Mouse (Mus musculus) frontal cortex, adult (tissue): ENCODE measurements around the gene Zfp704.

Source experiments
- ATAC-seq: cut with Nextera tagmentation; 2 replicates; pipeline ENCODE4 v1.9.2; 2017; ENCODE audit warnings: mild to moderate bottlenecking, moderate library complexity, mixed read lengths; ENCODE audit not compliant: low TSS enrichment

The Zfp704 gene

DNA sequence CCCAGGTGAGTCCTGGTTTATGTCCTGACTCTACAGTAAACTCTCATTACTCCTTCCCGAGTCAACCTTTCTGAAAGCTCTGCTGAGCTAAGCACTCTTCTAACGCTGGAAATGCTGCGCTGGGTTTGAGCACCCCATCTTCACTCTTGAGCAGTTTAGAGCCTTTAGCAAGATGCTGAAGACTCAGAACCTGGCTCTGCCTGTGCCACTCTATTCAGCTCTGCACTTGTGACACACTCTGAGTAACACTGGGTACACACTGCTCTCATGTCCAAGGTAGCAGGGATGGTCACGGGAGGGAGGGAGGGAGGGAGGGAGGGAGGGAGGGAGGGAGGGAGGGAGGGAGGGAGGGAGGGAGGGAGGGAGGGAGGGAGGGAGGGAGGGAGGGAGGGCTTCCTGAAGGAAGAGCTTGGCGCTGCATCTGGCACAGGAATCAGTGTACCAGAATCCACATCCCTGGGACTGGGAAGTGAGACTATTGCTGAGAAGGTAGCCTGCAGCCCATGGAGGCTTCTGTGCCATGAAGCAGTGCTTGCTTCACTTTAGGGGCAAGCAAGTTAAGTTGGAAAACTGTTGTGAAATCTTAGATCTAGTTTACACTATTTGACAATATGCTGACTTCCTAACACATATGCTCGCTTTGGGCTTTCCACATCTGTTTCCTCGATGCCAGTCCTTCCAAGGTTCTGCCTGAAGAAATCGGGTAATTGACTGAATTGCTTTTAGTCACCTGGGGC, 93.6 kb downstream of the Zfp704 start:
- no peak for ATAC-seq

GRCm38 (mm10) chr3:9515527-9515926, 94.4 kb downstream of the Zfp704 start:
- no peak for ATAC-seq

DNA sequence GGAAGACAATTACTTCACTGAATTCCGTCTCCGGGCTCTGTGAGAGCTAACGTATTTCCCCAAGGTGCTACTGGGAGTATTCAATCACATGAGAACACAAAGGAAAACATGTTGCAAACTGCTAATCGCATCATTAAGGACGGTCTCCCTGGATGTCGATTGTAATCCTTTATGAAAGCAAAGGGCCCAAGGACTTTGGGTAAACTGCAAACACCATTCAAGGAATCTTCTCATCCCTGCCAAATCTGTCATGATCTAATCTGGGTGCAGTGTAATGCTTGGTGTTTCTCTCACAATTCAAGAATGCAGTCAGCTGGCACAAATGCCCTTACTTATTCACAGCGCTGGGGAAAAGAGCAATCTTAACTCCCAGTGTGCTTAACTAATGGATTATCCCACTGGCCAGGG, 96.2 kb downstream of the Zfp704 start:
- no peak for ATAC-seq

GRCm38 (mm10) chr3:9512199-9512598, 97.7 kb downstream of the Zfp704 start:
- ATAC-seq: no peak

GRCm38 (mm10) chr3:9505692-9506211, 104.1 kb downstream of the Zfp704 start:
- ATAC-seq: no peak

GRCm38 (mm10) chr3:9504371-9504770, 105.5 kb downstream of the Zfp704 start:
- ATAC-seq: no peak

GRCm38 (mm10) chr3:9500725-9501124, 109.2 kb downstream of the Zfp704 start:
- peak; percentile 96 for ATAC-seq

DNA sequence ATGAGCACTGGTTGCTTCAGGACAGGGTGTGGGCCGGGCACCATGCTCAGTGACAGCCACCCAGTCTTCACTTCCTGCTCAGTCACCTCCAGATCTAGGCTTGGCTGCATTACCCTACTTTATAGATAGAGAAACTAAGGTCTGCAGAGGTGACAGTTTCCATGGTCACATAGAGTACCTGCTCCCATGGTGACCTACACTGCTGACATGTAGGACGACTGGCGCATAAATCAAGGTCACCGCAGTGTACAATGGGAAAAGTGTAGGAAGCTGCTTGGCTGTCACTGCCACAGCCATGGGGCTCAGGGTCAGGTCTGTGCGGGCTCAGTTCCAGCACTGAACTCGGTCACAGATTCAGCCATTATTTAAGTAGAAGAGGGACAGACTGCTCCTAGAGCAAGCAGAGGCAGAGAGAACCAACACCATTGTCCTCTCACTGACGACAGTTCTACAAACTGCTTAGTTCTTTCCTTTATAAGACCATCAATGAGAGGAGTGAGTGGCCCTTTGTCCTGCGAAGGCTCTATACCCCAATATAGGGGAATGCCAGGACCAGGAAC, 109.8 kb downstream of the Zfp704 start:
- ATAC-seq: peak; percentile 16; the same call in 1 of the 2 replicates

DNA sequence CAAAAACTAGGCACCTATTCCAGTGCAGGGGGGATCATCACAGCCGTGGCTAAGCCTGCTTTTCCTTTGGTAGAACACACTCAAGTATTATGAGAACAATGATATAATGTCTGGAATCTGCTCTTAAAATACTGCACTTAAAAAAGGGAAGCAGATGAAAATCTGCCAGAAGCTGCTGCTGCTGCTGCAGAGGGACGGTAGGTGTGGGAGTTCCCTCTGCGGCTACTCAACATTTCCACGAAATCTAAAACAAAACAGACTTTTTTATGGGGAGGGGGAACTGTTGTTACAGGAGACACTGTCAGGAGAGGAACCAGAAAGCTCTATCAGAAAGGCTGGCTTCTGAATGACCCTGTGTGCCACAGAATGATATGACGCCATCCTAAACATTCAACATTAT, 110.4 kb downstream of the Zfp704 start:
- peak; percentile 33 for ATAC-seq

DNA sequence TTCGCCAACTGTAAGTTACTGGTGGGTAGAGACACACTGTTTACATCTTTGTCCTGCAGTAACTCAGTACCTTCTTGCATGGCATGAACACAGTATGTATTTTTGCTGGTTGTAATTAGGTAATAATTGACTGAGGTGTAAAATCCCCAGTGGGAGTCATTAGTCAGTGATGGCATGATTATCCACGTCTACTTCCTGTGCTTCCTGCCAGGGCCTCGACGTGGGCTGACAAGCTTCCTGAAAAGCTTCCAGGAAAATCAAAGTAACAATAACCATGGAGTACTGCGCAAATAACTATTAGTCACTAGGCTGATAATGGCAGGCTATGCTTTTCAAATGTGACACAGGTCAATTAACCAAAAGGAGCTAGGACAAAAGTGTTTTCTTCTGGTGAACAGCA, 112.6 kb downstream of the Zfp704 start:
- ATAC-seq: no peak

DNA sequence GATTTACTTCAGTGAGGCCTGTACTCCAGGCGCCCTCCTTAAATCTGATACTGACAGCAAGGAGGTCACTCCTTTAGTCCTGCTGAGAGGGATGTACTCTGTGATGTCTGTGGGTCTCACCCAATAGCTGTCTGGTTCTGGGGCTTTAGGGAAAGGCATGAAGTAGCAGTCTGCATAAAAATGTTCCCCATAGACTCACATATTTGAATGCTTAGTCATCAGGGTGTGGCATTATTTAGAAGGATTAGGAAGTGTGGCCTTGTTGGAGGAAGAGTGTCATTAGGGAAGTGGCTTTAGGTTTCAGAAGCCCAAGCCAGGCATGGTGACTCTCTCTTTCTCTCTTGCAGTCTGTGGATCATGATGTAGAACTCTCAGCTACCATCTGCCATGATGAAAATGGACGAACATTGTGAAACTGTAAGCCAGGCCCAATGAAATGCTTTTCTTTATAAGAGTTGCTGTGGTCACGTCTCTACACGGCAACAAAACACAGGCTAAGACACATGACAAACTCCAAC, 118.1 kb downstream of the Zfp704 start:
- no peak for ATAC-seq

DNA sequence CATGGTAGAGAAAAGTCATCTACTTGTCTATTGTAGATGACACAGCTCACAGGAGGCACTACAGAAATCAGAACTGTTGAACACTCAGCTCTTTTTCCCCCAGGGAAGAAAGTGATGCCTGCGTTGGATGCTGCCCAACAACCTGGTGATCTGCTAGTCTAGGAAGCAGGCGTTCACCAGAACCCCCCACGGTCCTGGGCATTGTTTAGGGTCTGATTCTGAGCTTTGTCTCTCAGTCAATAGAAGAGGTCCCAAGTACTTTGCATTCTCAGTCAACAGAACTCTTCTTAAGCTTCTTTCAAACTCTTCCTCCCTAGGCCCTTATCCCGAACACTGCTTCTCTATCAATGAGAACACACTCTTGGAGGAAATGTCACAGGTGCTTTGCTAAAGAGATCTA, 122.2 kb downstream of the Zfp704 start:
- no peak for ATAC-seq

DNA sequence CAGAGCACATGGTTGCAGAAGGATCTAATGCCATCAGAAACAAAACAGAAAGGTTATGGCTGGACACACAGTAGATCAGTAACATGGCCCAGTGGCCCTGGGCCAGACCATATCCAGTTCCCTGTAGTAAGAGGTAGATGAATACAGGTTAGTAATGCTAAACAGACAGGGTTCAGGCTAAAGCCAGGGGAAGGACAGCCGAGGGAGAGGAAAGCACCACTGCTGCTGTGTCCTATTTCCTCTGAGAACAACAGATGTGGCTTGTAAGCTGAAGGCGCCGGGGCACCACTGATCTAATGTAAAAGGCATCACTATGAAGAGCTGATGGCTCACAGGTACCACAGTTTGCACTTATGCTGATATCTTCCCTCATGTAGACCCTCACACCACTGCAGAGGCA, 124.4 kb downstream of the Zfp704 start:
- no peak for ATAC-seq

- no peak for ATAC-seq
Measured at GRCm38 (mm10) chr3:9481956-9482355, 127.9 kb downstream of the Zfp704 start.

- ATAC-seq: no peak
Measured at GRCm38 (mm10) chr3:9481358-9481757, 128.5 kb downstream of the Zfp704 start.

DNA sequence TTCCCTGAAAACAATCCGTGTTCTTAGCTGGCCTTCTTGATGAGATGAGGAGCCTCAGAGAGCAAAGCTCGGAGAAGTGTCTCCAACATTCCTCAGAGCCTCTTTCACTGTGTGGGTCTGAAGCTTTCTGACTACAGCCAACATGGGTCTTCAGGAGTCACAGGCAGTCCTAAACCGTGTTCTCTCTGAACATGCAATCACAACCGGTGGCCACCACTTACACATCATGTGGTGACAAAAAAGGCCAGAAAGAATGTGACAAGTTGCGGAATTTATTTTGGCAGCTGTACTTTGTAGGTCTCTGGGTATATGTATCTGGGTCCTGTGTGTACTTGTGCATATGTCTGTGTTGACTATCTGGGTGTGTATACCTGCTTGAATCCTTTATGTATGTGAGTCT, 128.9 kb downstream of the Zfp704 start:
- ATAC-seq: no peak

- ATAC-seq: no peak
Measured at GRCm38 (mm10) chr3:9477386-9477785, 132.5 kb downstream of the Zfp704 start.

DNA sequence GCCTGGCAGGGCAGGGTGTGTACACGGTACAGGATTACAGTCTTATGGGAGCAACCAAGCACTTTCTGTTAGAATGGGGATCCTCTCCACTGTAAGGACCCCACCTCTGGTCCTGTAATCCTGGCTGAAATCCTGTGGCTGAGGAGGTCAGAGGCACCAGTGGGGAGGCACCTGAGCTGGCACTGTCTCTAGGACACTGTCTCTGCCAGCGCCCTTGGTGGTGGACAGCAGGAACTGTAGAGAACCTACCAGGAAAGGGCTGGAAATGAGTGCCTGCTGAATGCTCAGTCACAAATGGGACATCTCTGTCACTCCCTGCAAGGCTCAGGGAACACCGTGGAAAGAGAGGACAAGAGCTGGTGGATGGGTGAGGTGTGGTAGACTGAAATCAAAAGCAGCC, 133.5 kb downstream of the Zfp704 start:
- no peak for ATAC-seq

- no peak for ATAC-seq
Measured at GRCm38 (mm10) chr3:9475501-9475900, 134.4 kb downstream of the Zfp704 start.

DNA sequence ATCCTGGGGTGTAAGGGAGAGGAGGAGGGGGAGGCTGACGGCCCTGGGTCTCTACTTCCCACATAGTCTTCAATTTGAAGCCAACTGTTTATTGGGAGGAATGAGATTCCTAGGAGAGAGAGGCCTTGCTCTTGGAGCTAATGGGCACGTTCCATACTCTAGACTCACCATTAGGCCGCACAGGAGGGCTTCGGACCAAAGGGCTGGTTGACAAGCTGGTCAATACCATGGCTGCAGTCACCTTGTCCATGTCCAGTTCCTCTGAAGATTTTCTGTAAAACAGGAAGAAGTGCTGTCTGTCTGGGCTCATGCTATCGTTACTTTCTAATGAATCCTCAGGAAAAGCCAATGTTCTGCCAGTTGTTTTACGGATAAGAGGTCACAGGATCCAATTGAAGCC, 135.6 kb downstream of the Zfp704 start:
- no peak for ATAC-seq

DNA sequence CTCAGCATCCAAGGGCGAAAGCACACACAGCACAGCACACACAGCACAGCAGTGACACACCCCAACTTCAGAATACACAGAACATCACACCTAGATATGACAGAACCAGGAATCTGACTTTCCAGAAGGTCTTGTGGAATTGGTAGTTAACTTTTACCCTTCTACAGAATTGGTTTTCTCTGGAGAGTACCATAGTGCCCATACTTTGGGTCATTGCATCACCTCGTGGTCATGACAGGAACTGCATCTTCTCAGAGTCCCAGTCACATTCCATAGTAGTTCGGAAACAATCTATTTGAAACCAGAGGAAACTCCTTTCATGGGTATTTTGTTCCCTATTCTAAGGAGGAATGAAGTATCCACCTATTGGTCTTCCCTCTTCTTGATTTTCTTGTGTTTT, 143.6 kb downstream of the Zfp704 start:
- ATAC-seq: peak; percentile 77

- no peak for ATAC-seq
Measured at GRCm38 (mm10) chr3:9465731-9466130, 144.2 kb downstream of the Zfp704 start.

- peak; percentile 34 for ATAC-seq
Measured at GRCm38 (mm10) chr3:9461660-9462059, 148.2 kb downstream of the Zfp704 start.
